Mouse (Mus musculus): ENCODE data around the gene Cldn2.
"Not testable (repeated sequence)": the region's sequence is repeated elsewhere in the genome, so short reads cannot be mapped to it uniquely, and the experiment has no call there.

Gene Cldn2

GRCm38 (mm10) chrX:139800406-139800878 lies at the start of gene Cldn2:
Gene Cldn2 (plus strand): TSS chrX:139800828.
- in situ Hi-C loops (cut with MboI; ENCODE audit: unreplicated experiment in 2 of 2), result no loop called here

DNA sequence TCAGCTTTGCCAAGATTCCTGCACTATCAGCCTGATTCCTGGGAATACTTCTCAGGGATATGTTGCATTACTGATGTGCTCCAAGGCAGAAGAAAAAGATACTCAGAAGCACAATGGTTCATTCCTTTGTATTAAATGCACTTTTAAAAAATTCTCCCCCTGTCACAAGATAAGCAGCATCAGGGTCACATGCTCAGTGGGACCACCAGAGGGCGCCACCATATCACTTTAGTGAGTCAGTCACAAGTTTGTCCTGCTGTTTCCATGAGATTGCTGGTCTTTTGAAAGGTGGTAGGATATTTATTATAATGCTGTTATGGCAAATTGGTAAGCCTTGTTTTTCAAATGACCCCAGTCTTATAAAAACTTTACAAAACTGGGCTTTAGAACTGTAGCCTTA lies 48.8 kb upstream of the Cldn2 start:
- in situ Hi-C loops (cut with MboI; ENCODE audit: unreplicated experiment in 2 of 2), result no loop called here

DNA sequence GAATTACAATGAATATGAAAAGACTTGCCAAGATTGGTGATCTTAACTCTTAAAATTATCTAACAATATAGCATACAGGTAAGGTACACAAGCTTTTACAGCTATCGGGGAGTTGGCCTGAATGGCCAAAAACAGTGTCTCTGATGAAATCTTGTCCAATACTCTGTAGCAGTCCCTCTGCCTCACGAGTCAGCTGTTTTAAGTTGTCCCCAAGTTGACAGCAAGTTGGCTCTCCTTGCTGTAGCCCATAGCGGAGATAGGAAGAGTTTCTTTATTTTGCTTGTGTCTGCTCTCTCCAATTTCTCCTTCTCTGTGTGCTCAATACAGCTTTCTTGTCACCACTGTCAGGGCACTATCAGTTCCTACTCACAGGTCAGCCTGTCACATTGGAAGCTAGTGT lies 42.0 kb upstream of the Cldn2 start:
- in situ Hi-C loops (cut with MboI; ENCODE audit: unreplicated experiment in 2 of 2), result not testable (repeated sequence)

- in situ Hi-C loops (cut with MboI; ENCODE audit: unreplicated experiment in 2 of 2), result loop anchor here in 1 of 2 experiments (5.0 kb wide), 1 partner anchor 340 kb away; no protein-coding TSS in a partner anchor
These were observed 38.1 kb upstream of the Cldn2 start for GRCm38 (mm10) chrX:139762546-139762945.

- in situ Hi-C loops (cut with MboI; ENCODE audit: unreplicated experiment in 2 of 2), result loop anchor here in 1 of 2 experiments (10.0 kb wide), 1 partner anchor 415 kb away; no protein-coding TSS in a partner anchor
These were observed 30.5 kb upstream of the Cldn2 start for GRCm38 (mm10) chrX:139769975-139770637.

DNA sequence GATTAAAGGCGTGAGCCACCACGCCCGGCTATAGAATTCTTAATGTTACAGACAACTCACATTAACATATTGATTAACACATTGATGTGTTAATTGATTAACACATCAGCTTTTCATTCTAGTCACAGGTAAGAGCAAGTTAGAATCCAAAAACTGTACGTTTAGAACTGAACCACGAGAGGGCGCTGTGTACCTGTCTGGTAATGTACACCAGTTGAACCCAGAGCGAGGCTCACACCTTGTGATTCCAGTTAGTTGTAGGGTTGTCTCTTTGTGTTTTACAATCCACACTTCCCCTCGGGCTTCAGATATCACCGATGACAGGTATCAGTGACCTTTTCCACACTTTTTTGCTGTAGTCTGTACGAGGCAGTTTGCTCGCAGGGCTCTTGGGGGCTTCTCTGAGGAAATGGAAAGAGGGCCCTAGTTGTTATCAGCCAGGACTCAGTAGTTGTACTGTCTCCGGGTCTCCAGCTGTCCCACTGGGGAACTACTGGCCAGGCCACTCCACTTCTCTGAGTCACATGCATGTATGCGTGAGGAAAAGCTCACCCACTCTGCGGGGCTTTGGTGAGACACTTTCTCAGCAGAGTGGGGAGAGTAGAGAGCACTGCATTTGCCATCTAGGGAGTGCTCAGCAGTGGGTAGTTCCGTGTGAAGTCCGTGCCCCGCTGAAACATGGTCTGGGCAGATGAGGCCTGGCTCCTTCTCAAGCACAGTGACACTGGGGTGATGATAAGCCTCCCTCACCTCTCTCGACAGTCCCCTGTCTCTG lies 26.1 kb upstream of the Cldn2 start:
- in situ Hi-C loops (cut with MboI; ENCODE audit: unreplicated experiment in 2 of 2), result loop anchor here (5.0 to 25.0 kb wide), 4 partner anchors 58 to 963 kb away; partner anchors contain the start of gene Tsc22d3 (in 1 of the 2)

DNA sequence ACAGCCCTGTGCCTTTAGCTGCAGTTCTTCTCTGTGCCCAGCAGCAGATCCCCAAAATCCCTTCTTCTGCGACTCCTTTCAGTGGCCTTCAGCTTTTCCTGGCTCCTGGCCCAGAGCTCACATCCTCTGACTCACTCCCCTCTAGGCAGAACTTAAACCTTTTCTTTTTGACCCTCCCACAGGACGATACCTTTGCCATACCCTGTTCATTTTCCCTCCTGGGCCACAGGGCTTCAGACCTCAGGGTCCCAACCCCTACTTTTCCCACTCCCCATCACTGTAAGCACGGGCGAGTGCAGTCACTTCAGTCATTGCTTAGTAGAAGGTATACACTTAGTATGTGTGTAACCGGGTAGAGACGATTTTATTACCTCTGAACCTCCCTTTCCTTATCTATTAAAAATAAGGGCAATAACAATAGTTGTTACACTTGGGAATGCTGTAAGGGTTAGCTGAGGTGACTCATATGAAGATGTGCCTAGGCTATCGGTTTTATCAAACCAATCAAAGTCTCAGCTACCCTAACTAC lies 25.5 kb upstream of the Cldn2 start:
- in situ Hi-C loops (cut with MboI; ENCODE audit: unreplicated experiment in 2 of 2), result loop anchor here (5.0 to 25.0 kb wide), 4 partner anchors 57 to 962 kb away; partner anchors contain the start of gene Tsc22d3 (in 1 of the 2)

- in situ Hi-C loops (cut with MboI; ENCODE audit: unreplicated experiment in 2 of 2), result loop anchor here (5.0 to 25.0 kb wide), 4 partner anchors 55 to 960 kb away; partner anchors contain the start of gene Tsc22d3 (in 1 of the 2)
These were observed 23.3 kb upstream of the Cldn2 start for GRCm38 (mm10) chrX:139777357-139777756.

DNA sequence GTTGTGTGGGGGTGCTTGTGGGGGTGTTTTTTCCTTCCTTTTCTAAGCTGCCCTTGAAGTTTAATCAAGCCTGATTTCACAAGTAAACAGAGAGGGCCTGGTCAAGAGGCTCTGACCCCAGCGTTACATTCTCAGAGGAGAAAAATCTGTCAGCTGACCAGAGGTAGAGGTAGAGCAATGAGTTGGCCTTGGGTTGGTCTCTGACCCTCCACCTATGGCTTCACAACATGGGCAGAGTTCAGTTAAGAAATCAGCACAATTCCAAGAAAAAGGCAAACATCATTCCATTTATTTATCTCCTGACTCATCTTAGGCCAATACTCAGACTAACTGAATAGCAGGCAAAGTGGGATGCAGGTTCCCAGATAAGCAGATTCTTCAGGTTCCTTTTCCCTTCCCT lies 21.7 kb upstream of the Cldn2 start:
- in situ Hi-C loops (cut with MboI; ENCODE audit: unreplicated experiment in 2 of 2), result loop anchor here (5.0 to 25.0 kb wide), 4 partner anchors 53 to 958 kb away; partner anchors contain the start of gene Tsc22d3 (in 1 of the 2)

DNA sequence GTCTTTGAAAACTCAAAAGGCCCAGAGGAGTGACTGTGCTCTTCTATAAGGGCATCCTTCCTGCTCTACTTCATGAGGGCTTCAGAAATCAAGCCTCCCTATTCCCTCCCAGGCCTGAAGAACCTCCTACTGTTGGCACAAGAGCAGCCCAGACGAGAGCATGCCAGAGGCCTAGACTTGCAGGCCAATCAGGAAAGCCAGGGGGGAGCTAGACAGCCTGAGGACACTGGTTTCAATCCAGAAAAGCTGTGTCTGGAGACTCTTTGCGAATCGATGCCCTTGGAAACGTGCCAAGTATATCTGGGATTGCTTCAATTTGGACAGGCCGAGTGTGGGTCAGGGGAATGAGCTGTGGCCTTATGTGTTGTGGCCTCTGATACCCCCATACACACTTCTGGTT lies 21.2 kb upstream of the Cldn2 start:
- in situ Hi-C loops (cut with MboI; ENCODE audit: unreplicated experiment in 2 of 2), result loop anchor here (5.0 to 25.0 kb wide), 4 partner anchors 53 to 958 kb away; partner anchors contain the start of gene Tsc22d3 (in 1 of the 2)

DNA sequence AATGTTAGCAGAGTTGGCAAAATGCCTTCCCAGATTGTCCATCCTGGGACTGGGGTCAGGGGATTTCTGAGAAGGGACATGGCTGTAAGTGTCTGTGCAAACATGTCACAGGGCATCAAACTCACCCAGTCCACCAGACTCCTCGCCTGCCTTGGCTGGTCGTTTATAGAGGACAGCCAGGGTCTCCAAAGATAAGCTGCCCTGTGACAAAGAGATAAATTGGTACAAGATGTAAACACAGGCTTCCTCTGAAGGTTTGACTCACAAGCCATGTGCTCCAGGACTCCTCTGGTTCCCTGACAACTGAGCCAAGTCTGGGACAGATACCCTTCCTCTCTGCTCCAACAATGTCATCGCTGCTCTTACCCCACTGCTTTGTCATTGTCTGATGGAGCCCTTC lies 19.6 kb upstream of the Cldn2 start:
- in situ Hi-C loops (cut with MboI; ENCODE audit: unreplicated experiment in 2 of 2), result loop anchor here (25.0 kb wide), 2 partner anchors 831 to 956 kb away; partner anchors contain the start of gene Tsc22d3 (in 1 of the 2)

- in situ Hi-C loops (cut with MboI; ENCODE audit: unreplicated experiment in 2 of 2), result loop anchor here (25.0 kb wide), 2 partner anchors 831 to 956 kb away; partner anchors contain the start of gene Tsc22d3 (in 1 of the 2)
These were observed 19.1 kb upstream of the Cldn2 start for GRCm38 (mm10) chrX:139781563-139781962.

- in situ Hi-C loops (cut with MboI; ENCODE audit: unreplicated experiment in 2 of 2), result loop anchor here (25.0 kb wide), 2 partner anchors 830 to 955 kb away; partner anchors contain the start of gene Tsc22d3 (in 1 of the 2)
These were observed 18.2 kb upstream of the Cldn2 start, which contains the start of gene Ripply1 for GRCm38 (mm10) chrX:139782278-139783044. Gene Ripply1 (minus strand): TSS chrX:139782353.

DNA sequence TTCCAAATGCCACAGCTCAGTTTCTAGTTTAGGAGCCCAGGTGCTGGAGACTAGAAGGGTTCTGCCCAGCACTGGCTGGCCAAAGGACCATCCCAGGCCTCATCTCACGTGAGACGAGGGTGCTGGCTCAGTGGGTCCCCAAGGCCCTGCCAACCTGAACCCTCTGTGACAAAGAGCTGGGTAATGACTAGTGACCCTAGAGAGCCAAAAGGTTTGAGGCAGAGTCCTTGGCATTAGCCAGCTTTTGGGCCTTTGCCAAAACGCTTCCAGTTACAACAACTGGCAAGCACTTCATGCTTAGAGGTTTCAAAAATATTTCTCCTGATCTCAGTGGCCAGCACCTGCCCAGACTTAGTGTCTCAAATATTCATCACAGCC lies 17.6 kb upstream of the Cldn2 start:
- in situ Hi-C loops (cut with MboI; ENCODE audit: unreplicated experiment in 2 of 2), result loop anchor here (25.0 kb wide), 2 partner anchors 829 to 954 kb away; partner anchors contain the start of gene Tsc22d3 (in 1 of the 2)

GRCm38 (mm10) chrX:139785764-139786163 lies 14.9 kb upstream of the Cldn2 start:
- in situ Hi-C loops (cut with MboI; ENCODE audit: unreplicated experiment in 2 of 2), result loop anchor here (25.0 kb wide), 2 partner anchors 827 to 952 kb away; partner anchors contain the start of gene Tsc22d3 (in 1 of the 2)

DNA sequence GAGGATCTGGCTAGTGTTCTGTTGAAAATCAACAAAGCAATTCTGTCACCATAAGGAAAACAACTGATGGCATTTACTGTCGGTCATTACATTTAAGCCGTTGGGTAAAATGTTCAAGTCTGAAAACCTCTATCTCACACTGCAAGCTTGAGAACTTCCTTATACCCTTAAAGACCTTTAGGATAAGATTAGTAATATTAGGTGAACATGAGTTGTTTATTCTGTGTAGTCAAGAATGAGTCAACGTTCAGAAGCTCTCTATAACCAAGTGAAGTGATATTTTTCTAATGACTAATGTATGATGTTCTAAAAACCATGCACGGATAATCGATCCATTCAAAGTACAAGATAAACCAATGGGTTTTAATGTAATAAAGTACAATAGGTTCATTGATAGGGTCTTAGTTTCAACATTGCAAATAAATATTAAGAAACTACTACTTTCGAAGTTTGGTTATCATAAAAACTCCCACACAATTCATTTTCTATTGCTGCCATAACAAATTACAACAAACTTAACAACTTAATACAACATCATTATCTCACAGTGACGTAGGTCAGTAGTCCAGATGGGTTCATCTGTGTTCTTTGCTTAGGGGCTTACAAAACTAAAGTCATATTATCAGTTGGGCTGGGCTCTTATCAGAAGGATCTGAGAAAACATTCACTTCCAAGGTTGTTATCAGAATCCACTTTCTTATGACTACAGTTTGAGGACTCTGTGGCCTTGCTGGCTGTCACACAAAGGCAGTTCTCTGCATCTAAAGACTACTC lies 6.4 kb upstream of the Cldn2 start:
- in situ Hi-C loops (cut with MboI; ENCODE audit: unreplicated experiment in 2 of 2), result loop anchor here (25.0 kb wide), 2 partner anchors 818 to 943 kb away; partner anchors contain the start of gene Tsc22d3 (in 1 of the 2)

GRCm38 (mm10) chrX:139796037-139796436 lies 4.6 kb upstream of the Cldn2 start:
- in situ Hi-C loops (cut with MboI; ENCODE audit: unreplicated experiment in 2 of 2), result loop anchor here (25.0 kb wide), 2 partner anchors 816 to 941 kb away; partner anchors contain the start of gene Tsc22d3 (in 1 of the 2)

GRCm38 (mm10) chrX:139797875-139798274 lies 2.8 kb upstream of the Cldn2 start:
- in situ Hi-C loops (cut with MboI; ENCODE audit: unreplicated experiment in 2 of 2), result loop anchor here (25.0 kb wide), 2 partner anchors 814 to 939 kb away; partner anchors contain the start of gene Tsc22d3 (in 1 of the 2)

Measured in v-Abl transformed pro-B cells (cell line).